Mouse (Mus musculus) liver, postnatal 0 days (tissue): ENCODE results near the gene Kcnh4. TPM values are rescaled to one million over a fixed set of nuclear protein-coding genes. Genes with fewer than 3 reads are reported as not detected.

Experiments
- ATAC-seq: fragments of 200-750 bp; cut with Nextera tagmentation; 2 replicates; pipeline ENCODE4 v1.8.0; 2017; ENCODE audit warnings: mild to moderate bottlenecking, moderate library complexity
- DNase-seq: peaks from one replicate; pipeline ENCODE4 v3.0.0-alpha.2; 2016
- H3K27ac ChIP-seq: fragments of 300-500 bp; sonication (generic); 2 replicates; pipeline ENCODE4 v1.5.1; 2014; ENCODE audit warnings: antibody characterized with exemption, moderate library complexity, mild to moderate bottlenecking, low read depth
- H3K27me3 ChIP-seq: fragments of 300-500 bp; sonication (generic); 2 replicates; pipeline ENCODE4 v1.6.1; 2014; ENCODE audit warnings: low read length, control low read depth, mixed read lengths; ENCODE audit not compliant: insufficient read depth
- H3K36me3 ChIP-seq: fragments of 300-500 bp; sonication (generic); replicated peaks from 2 replicates; pipeline ENCODE4 v1.6.1; 2014; ENCODE audit warnings: mild to moderate bottlenecking, control low read depth, low read length, moderate library complexity, mixed read lengths; ENCODE audit not compliant: insufficient read depth
- H3K4me1 ChIP-seq: fragments of 300-500 bp; sonication (generic); 2 replicates; pipeline ENCODE4 v1.6.1; 2014; ENCODE audit warnings: antibody characterized with exemption, mild to moderate bottlenecking, control low read depth; ENCODE audit not compliant: insufficient read depth
- H3K4me2 ChIP-seq: fragments of 300-500 bp; sonication (generic); 2 replicates; pipeline ENCODE4 v1.6.1; 2014; ENCODE audit warnings: low read depth, mild to moderate bottlenecking, low read length, moderate library complexity, mixed read lengths
- H3K4me3 ChIP-seq: fragments of 300-500 bp; sonication (generic); 2 replicates; pipeline ENCODE4 v1.5.1; 2014; ENCODE audit warnings: low read depth, low read length
- H3K9ac ChIP-seq: fragments of 300-500 bp; sonication (generic); replicated peaks from 2 replicates; pipeline ENCODE4 v1.6.1; 2014; ENCODE audit warnings: mild to moderate bottlenecking, moderate library complexity
- H3K9me3 ChIP-seq: fragments of 300-500 bp; sonication (generic); 2 replicates; pipeline ENCODE4 v1.6.1; 2016; ENCODE audit warnings: mild to moderate bottlenecking, control low read depth, low read length, mixed read lengths
- CTCF ChIP-seq: sonication (generic); IDR thresholded peaks from 2 replicates; pipeline ENCODE4 v1.5.1; 2016; ENCODE audit warnings: antibody characterized with exemption, low read depth
- EP300 ChIP-seq: IDR thresholded peaks from 2 replicates; pipeline ENCODE4 v1.6.1; 2016; ENCODE audit warnings: antibody characterized with exemption, low read depth, mild to moderate bottlenecking
- WGBS: fragments of 180-500 bp; shearing (Covaris S2); extraction: QIAGEN DNeasy Blood & Tissue Kit; methylation state at CpG from one replicate; pipeline ENCODE4 v1.1.7; 2014; ENCODE audit not compliant: insufficient replicate concordance; 5-methylcytosine and 5-hydroxymethylcytosine counted together
- polyA plus RNA-seq: library from polyadenylated mRNA; unstranded; fragments of >200 nt; fragmentation: Nextera tagmentation; extraction: Ambion mirVana; gene quantifications from 2 replicates; pipeline ENCODE4 v1.2.1, GENCODE M21; 2015

Kcnh4 gene
- polyA plus RNA-seq, 1 experiment from 2014 or later = not detected

- H3K4me3 ChIP-seq = no peak overlapping the region
- no peaks in the 10 kb centered on the region for H3K36me3 ChIP-seq
- DNase-seq (no peak), ATAC-seq (no peak)
- TF ChIP-seq EP300 (no peak), CTCF (no peak)
- 52% methylated on average over 4 of the region's 4 CpGs for WGBS
- no peak overlapping the region for H3K27ac ChIP-seq
- H3K9me3 ChIP-seq = no peaks in the 10 kb centered on the region
- no peak overlapping the region for H3K4me2 ChIP-seq
- peaks cover 12% of the 10 kb centered on the region for H3K4me1 ChIP-seq
- no peak overlapping the region for H3K9ac ChIP-seq
- peaks cover 10% of the 10 kb centered on the region; the same call in 1 of the 2 replicates for H3K27me3 ChIP-seq
These were observed 11.1 kb downstream of the Kcnh4 start for GRCm38 (mm10) chr11:100748620-100749019.

- ATAC-seq (peak; percentile 94), DNase-seq (peak; percentile 37)
- Histone ChIP-seq H3K4me2 (no peak overlapping the region), H3K27me3 (peaks cover 10% of the 10 kb centered on the region; the same call in 1 of the 2 replicates), H3K27ac (0 out of 2 replicates have a peak overlapping the region, but pooled peaks have one; percentile 3), H3K9me3 (no peaks in the 10 kb centered on the region), H3K4me3 (no peak overlapping the region), H3K36me3 (no peaks in the 10 kb centered on the region), H3K9ac (no peak overlapping the region), H3K4me1 (peaks cover 12% of the 10 kb centered on the region)
- TF ChIP-seq EP300 (no peak; the same call in 1 of the 2 replicates), CTCF (no peak)
- 46% methylated on average over 5 of the region's 5 CpGs for WGBS
These were observed 12.6 kb downstream of the Kcnh4 start for GRCm38 (mm10) chr11:100747114-100747513.

- H3K4me2 ChIP-seq = no peak overlapping the region
- H3K27me3 ChIP-seq = peaks cover 10% of the 10 kb centered on the region; the same call in 1 of the 2 replicates
- H3K4me3 ChIP-seq = no peak overlapping the region
- no peaks in the 10 kb centered on the region for H3K9me3 ChIP-seq
- no peaks in the 10 kb centered on the region for H3K36me3 ChIP-seq
- DNase-seq (no peak), ATAC-seq (no peak)
- TF ChIP-seq EP300 (no peak), CTCF (no peak)
- H3K4me1 ChIP-seq = peaks cover 12% of the 10 kb centered on the region
- 0 out of 2 replicates have a peak overlapping the region, but pooled peaks have one; percentile 3 for H3K27ac ChIP-seq
- H3K9ac ChIP-seq = no peak overlapping the region
- 84% methylated on average over 10 of the region's 10 CpGs for WGBS
These were observed 13.2 kb downstream of the Kcnh4 start for GRCm38 (mm10) chr11:100746546-100746945.

- Histone ChIP-seq H3K4me3 (no peak overlapping the region), H3K4me2 (no peak overlapping the region), H3K27ac (no peak overlapping the region), H3K9ac (no peak overlapping the region), H3K36me3 (no peaks in the 10 kb centered on the region), H3K9me3 (no peaks in the 10 kb centered on the region), H3K27me3 (peaks cover 10% of the 10 kb centered on the region; the same call in 1 of the 2 replicates), H3K4me1 (peaks cover 12% of the 10 kb centered on the region)
- 16% methylated on average over 6 of the region's 6 CpGs for WGBS
- peak; percentile 80 for TF ChIP-seq CTCF
- no peak for TF ChIP-seq EP300
- no peak for ATAC-seq
- peak; percentile 60 for DNase-seq
These were observed 14.7 kb downstream of the Kcnh4 start for GRCm38 (mm10) chr11:100745085-100745484.

GRCm38 (mm10) chr11:100741348-100741747 is 18.4 kb downstream of the Kcnh4 start:
- Histone ChIP-seq H3K9ac (no peak overlapping the region), H3K36me3 (no peaks in the 10 kb centered on the region), H3K27ac (no peak overlapping the region), H3K4me3 (no peak overlapping the region), H3K27me3 (no peaks in the 10 kb centered on the region), H3K4me2 (no peak overlapping the region), H3K9me3 (no peaks in the 10 kb centered on the region), H3K4me1 (peaks cover 17% of the 10 kb centered on the region)
- TF ChIP-seq EP300 (no peak), CTCF (no peak)
- no peak for DNase-seq
- WGBS = 81% methylated on average over 6 of the region's 6 CpGs
- ATAC-seq = no peak

- no peaks in the 10 kb centered on the region for H3K9me3 ChIP-seq
- 21% methylated on average over 5 of the region's 5 CpGs for WGBS
- H3K4me2 ChIP-seq = peak overlapping the region; percentile 88
- H3K9ac ChIP-seq = peak overlapping the region; percentile 69
- TF ChIP-seq CTCF (no peak), EP300 (no peak)
- ATAC-seq (no peak), DNase-seq (no peak)
- H3K36me3 ChIP-seq = peaks cover 5% of the 10 kb centered on the region; the same call in 1 of the 2 replicates
- peak overlapping the region; percentile 79 for H3K27ac ChIP-seq
- peak overlapping the region; percentile 100 for H3K4me3 ChIP-seq
- peaks cover 33% of the 10 kb centered on the region for H3K4me1 ChIP-seq
- no peaks in the 10 kb centered on the region for H3K27me3 ChIP-seq
These were observed 21.0 kb downstream of the Kcnh4 start for GRCm38 (mm10) chr11:100738749-100739148.
